24 mouse cellular contexts compared by ENCODE assay signal in genomic region chr17:28600780-28601179, GRCm38 (mm10). TPM values are rescaled to one million over a fixed set of nuclear protein-coding genes. Genes with fewer than 3 reads are reported as not detected.
"Had no signal": no experiment of that assay in that cellular context is flagged by ENCODE, and none has a peak within 500 bp of the region (broad histone marks: within the 10 kb centered on the region; RNA-seq: fewer than 3 reads in every experiment).

No protein-coding gene starts in this region.

- ATAC-seq: liver, postnatal 0 days; lung, postnatal 0 days; midbrain, embryonic 13.5 days; midbrain, embryonic 15.5 days had no signal

- DNase-seq: liver, postnatal 0 days; lung, adult 2 months; lung, postnatal 14 days; lung, postnatal 36 days; right cerebral cortex, postnatal 25 days; right cerebral cortex, postnatal 4 days; spleen, adult 18-20 months; thymus, adult 18-20 months; thymus, postnatal 14 days; thymus, postnatal 36 days had no signal

RNA-seq across cellular contexts. Expression of gene Lhfpl5, which starts 25.3 kb away (rescaled TPM):
- polyA plus RNA-seq: liver, postnatal 0 days; lung, adult 2 months; macrophage had no signal

RNA-seq across cellular contexts. Expression of gene Clps, which starts 40.2 kb away (rescaled TPM):
- polyA plus RNA-seq: macrophage; midbrain, embryonic 11.5 days; midbrain, postnatal 0 days; neural tube, embryonic 11.5 days; neural tube, embryonic 13.5 days; neural tube, embryonic 15.5 days had no signal

RNA-seq across cellular contexts. Expression of gene Clpsl2, which starts 51.6 kb away (rescaled TPM):
- polyA plus RNA-seq: liver, postnatal 0 days; lung, adult 2 months; lung, embryonic 15.5 days; lung, postnatal 0 days; macrophage; midbrain, embryonic 11.5 days; midbrain, embryonic 13.5 days; midbrain, embryonic 15.5 days; midbrain, postnatal 0 days; neural tube, embryonic 11.5 days; neural tube, embryonic 13.5 days; neural tube, embryonic 15.5 days; small intestine, adult 2 months; stomach, embryonic 14.5 days; stomach, embryonic 16.5 days; thymus, postnatal 0 days had no signal
